8 mouse cellular contexts compared by ENCODE assay signal in the genomic region with DNA sequence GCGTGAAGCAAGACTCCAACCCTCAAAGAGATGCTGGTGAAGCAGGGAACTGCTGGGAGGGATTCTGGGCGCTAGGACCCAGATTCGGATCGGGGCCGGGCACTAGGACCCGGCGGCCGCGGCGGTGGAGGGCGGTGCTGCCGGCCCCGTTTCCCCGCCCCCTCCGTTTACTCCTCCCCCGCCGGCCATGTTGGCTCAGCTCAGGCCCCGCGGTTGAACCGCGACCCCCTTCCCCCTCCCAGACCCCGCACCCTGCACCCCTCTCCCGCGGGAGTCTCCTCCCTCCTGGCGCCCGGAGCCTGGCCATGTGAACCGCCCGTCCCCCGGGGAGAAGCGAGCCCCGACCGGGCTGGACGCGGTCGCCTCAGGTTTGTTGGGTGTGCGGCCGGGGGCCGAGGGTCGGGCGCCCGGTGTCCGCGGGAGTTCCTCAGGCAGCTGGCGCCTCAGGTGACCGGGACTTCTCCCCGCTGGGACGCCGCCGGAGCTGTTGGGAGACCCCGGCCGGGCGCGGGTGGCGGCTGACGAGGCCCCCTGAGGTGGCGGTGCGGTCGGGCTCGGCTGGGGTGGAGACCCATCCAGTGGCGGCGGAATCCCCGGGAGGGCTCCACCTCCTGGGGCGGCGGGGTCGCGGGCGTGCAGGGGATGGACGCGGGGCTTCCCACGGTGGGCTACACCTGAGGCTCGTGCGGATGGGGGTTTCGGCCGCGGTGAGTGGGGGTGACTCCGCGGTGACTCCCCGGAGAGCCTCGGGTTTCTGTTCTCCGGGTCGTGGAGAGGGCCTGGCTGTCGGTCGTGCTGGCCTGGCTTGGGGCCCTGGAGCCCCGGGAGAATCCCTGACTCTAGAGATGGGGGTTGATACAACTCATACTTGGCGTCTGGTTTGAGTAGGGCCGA. TPM values are rescaled to one million over a fixed set of nuclear protein-coding genes. Genes with fewer than 3 reads are reported as not detected.
DNase-seq lines count a peak whose midpoint lies in the region; ATAC-seq and TF ChIP-seq lines count a peak whose summit lies in the region.

No protein-coding gene starts in this region.

- no peaks in the 10 kb centered on the region for H3K27me3 ChIP-seq in MEL (ENCODE audit: control insufficient read depth in 1 of 2, insufficient read depth in 2 of 2, low read length in 2 of 2)
- H3K27me3 ChIP-seq in forebrain, embryonic 16.5 days (replicated peaks; ENCODE audit: control insufficient read depth, insufficient read depth, low read length) = no peaks in the 10 kb centered on the region

- peaks cover 10 to 16% of the 10 kb centered on the region in 2 experiments for H3K4me1 ChIP-seq in MEL (ENCODE audit: control insufficient read depth in 1 of 2, insufficient read depth in 2 of 2, low read length in 2 of 2)
- peaks cover 34% of the 10 kb centered on the region for H3K4me1 ChIP-seq in forebrain, embryonic 16.5 days (replicated peaks; ENCODE audit: control insufficient read depth, insufficient read depth, low read length)

- H3K4me2 ChIP-seq in forebrain, embryonic 16.5 days (ENCODE audit: low read length) = peak overlapping the region; percentile 47

- H3K36me3 ChIP-seq in MEL (ENCODE audit: control insufficient read depth in 1 of 2, insufficient read depth in 2 of 2, low read length in 2 of 2) = peaks cover 0 to 16% of the 10 kb centered on the region in 2 experiments; a peak in 2 of 4 replicates
- H3K36me3 ChIP-seq in forebrain, embryonic 16.5 days (ENCODE audit: control insufficient read depth, insufficient read depth) = no peaks in the 10 kb centered on the region

- no peak; a peak in 2 of 6 replicates for TF ChIP-seq CTCF in MEL (IDR thresholded peaks at IDR 0.05 in 2 of 3, conservative IDR thresholded peaks at IDR 0.05 in 1 of 3; ENCODE audit: control insufficient read depth in 1 of 3, insufficient read depth in 1 of 3, low read depth in 2 of 3, low read length in 3 of 3, poor library complexity in 1 of 3, severe bottlenecking in 1 of 3)

- peak overlapping the region; percentile 61 to 93 for H3K4me3 ChIP-seq in MEL (ENCODE audit: control insufficient read depth in 1 of 2, insufficient read depth in 1 of 2, low read depth in 2 of 2, low read length in 2 of 2)
- peak overlapping the region; percentile 98 for H3K4me3 ChIP-seq in forebrain, embryonic 16.5 days (replicated peaks; ENCODE audit: low read length)

- no peak for TF ChIP-seq RAD21 in MEL (IDR thresholded peaks at IDR 0.05; ENCODE audit: low read depth, low read length)

- peak overlapping the region; percentile 91 for H3K9ac ChIP-seq in MEL (ENCODE audit: control insufficient read depth, low read depth, low read length, poor library complexity, severe bottlenecking)
- H3K9ac ChIP-seq in forebrain, embryonic 16.5 days (replicated peaks; ENCODE audit: low read depth, low read length) = peak overlapping the region; percentile 86

- TF ChIP-seq POLR2A in MEL (IDR thresholded peaks at IDR 0.05; ENCODE audit: control insufficient read depth in 1 of 2, insufficient read depth in 1 of 2, low read depth in 1 of 2, low read length in 2 of 2, poor library complexity in 1 of 2) = peak; percentile 11 to 35; a peak in 1 of 4 replicates

- peak; percentile 86 for ATAC-seq in forebrain, embryonic 16.5 days

- no peaks in the 10 kb centered on the region for H3K9me3 ChIP-seq in MEL (replicated peaks; ENCODE audit: insufficient read depth, low read length)
- no peaks in the 10 kb centered on the region for H3K9me3 ChIP-seq in forebrain, embryonic 16.5 days (ENCODE audit: control insufficient read depth, low read length)

- no peak overlapping the region for H3K27ac ChIP-seq in MEL (ENCODE audit: control insufficient read depth, low read depth, low read length)
- H3K27ac ChIP-seq in forebrain, embryonic 16.5 days (ENCODE audit: low read length) = peak overlapping the region; percentile 78

- under 1% methylated on average over 74 of the region's 86 CpGs for WGBS in forebrain, embryonic 16.5 days

- H3K79me2 ChIP-seq in MEL (ENCODE audit: control insufficient read depth, insufficient read depth, low read length, poor library complexity) = peaks cover 28% of the 10 kb centered on the region

- no peak; a peak in 1 of 4 replicates for TF ChIP-seq EP300 in MEL (IDR thresholded peaks at IDR 0.05; ENCODE audit: low read depth in 1 of 2, low read length in 2 of 2)

- DNase-seq in MEL (ENCODE audit: low read depth, low spot score) = peak; percentile 88
- peak; percentile 75 for DNase-seq in cerebellum, adult 11-12 months
- peak; percentile 89 for DNase-seq in heart, postnatal 4 days
- peak; percentile 79 for DNase-seq in layer of hippocampus, adult 9-11 months
- DNase-seq in lung, postnatal 25 days (ENCODE audit: low spot score) = peak; percentile 77
- peak; percentile 95 for DNase-seq in retina, embryonic 14.5 days (ENCODE audit: low spot score)
- peak; percentile 77 to 82 for DNase-seq in thymus, postnatal 36 days

TF ChIP-seq in MEL, 35 proteins besides CTCF, POLR2A, EP300 and RAD21:
- TF ChIP-seq SIN3A (IDR thresholded peaks at IDR 0.05; ENCODE audit: low read length) (peak; percentile 100), USF2 (IDR thresholded peaks at IDR 0.05; ENCODE audit: borderline replicate concordance in 1 of 2, insufficient read depth in 1 of 2, low read depth in 1 of 2, low read length in 2 of 2) (no peak), TBP (IDR thresholded peaks at IDR 0.05; ENCODE audit: low read depth, low read length) (peak; percentile 65; the same call in 1 of the 2 replicates), HCFC1 (IDR thresholded peaks at IDR 0.05; ENCODE audit: low read depth, low read length) (peak; percentile 84), ETS1 (IDR thresholded peaks at IDR 0.05; ENCODE audit: low read depth, low read length) (0 out of 2 replicates have a peak, but pooled peaks have one; percentile 21), ZC3H11A (IDR thresholded peaks at IDR 0.05; ENCODE audit: low read depth, low read length) (no peak), ELF1 (IDR thresholded peaks at IDR 0.05; ENCODE audit: low read depth, low read length) (peak; percentile 40; the same call in 1 of the 2 replicates), CHD2 (IDR thresholded peaks at IDR 0.05; ENCODE audit: low read length) (no peak), MXI1 (IDR thresholded peaks at IDR 0.05; ENCODE audit: low read depth, low read length) (peak; percentile 73), MAX (IDR thresholded peaks at IDR 0.05; ENCODE audit: low read length) (0 out of 2 replicates have a peak, but pooled peaks have one; percentile 30), MAZ (IDR thresholded peaks at IDR 0.05; ENCODE audit: low read depth, low read length) (peak; percentile 88), CHD1 (IDR thresholded peaks at IDR 0.05; ENCODE audit: low read depth, low read length) (0 out of 2 replicates have a peak, but pooled peaks have one; percentile 33), NRF1 (IDR thresholded peaks at IDR 0.05; ENCODE audit: insufficient read depth, low read depth, low read length, poor library complexity, severe bottlenecking) (no peak), UBTF (IDR thresholded peaks at IDR 0.05; ENCODE audit: borderline replicate concordance, insufficient read depth, low read depth, low read length) (0 out of 2 replicates have a peak, but pooled peaks have one; percentile 76), ZKSCAN1 (IDR thresholded peaks at IDR 0.05; ENCODE audit: low read depth, low read length) (no peak), SMC3 (IDR thresholded peaks at IDR 0.05; ENCODE audit: low read depth, low read length) (no peak), MAFK (IDR thresholded peaks at IDR 0.05; ENCODE audit: borderline replicate concordance, low read depth, low read length) (no peak), TCF12 (IDR thresholded peaks at IDR 0.05; ENCODE audit: low read depth, low read length) (peak; percentile 33; the same call in 1 of the 2 replicates)

RNA-seq across cellular contexts. Expression of a gene that starts 5.6 kb away (rescaled TPM):
- total RNA-seq in MEL (2012; rRNA removed) = 5.5 and 8.2 TPM in 2 replicates
- polyA plus RNA-seq in MEL (2012; ENCODE audit: insufficient read depth in 1 of 2, insufficient read length in 2 of 2, low read depth in 1 of 2, low replicate concordance in 2 of 2, missing spikeins in 1 of 2) = 10 to 100 TPM; 33.8 to 46.0 TPM
- polyA plus RNA-seq in forebrain, embryonic 16.5 days (2015; fragmentation: Nextera tagmentation; extraction: Ambion mirVana) = 8.4 and 10.0 TPM in 2 replicates
- 10 to 100 TPM; 28.0 to 30.0 TPM for total RNA-seq in heart, postnatal 4 days (2021)

RNA-seq across cellular contexts. Expression of a gene that starts 13.9 kb away (rescaled TPM):
- 2,164 and 2,193 TPM in 2 replicates for total RNA-seq in MEL (2012; rRNA removed)
- 1,000 to 10,000 TPM in 1 of 2 experiments, 100 to 1,000 TPM in 1; 545 to 2,318 TPM for polyA plus RNA-seq in MEL (2012; ENCODE audit: insufficient read depth in 1 of 2, insufficient read length in 2 of 2, low read depth in 1 of 2, low replicate concordance in 2 of 2, missing spikeins in 1 of 2)
- 2,097 and 2,145 TPM in 2 replicates for polyA plus RNA-seq in forebrain, embryonic 16.5 days (2015; fragmentation: Nextera tagmentation; extraction: Ambion mirVana)
- 1,000 to 10,000 TPM; 6,416 to 6,613 TPM for total RNA-seq in heart, postnatal 4 days (2021)

RNA-seq across cellular contexts. Expression of a gene that starts 38.2 kb away (rescaled TPM):
- 233 and 240 TPM in 2 replicates for total RNA-seq in MEL (2012; rRNA removed)
- 100 to 1,000 TPM; 216 to 627 TPM for polyA plus RNA-seq in MEL (2012; ENCODE audit: insufficient read depth in 1 of 2, insufficient read length in 2 of 2, low read depth in 1 of 2, low replicate concordance in 2 of 2, missing spikeins in 1 of 2)
- polyA plus RNA-seq in forebrain, embryonic 16.5 days (2015; fragmentation: Nextera tagmentation; extraction: Ambion mirVana) = 395 and 436 TPM in 2 replicates
- total RNA-seq in heart, postnatal 4 days (2021) = 100 to 1,000 TPM; 125 to 132 TPM
